Mouse (Mus musculus): ENCODE results near the gene Baiap2l2. TPM values are rescaled to one million over a fixed set of nuclear protein-coding genes. Genes with fewer than 3 reads are reported as not detected.
A peak's percentile ranks its signal among the peaks of the same experiment; 100 is the strongest.

Gene Baiap2l2
- polyA plus RNA-seq, 1 experiment: 113 TPM

- TF ChIP-seq POLR2A (IDR thresholded peaks at IDR 0.05; ENCODE audit: low read depth, low read length): no peak
- no peak for TF ChIP-seq CTCF (conservative IDR thresholded peaks at IDR 0.05; ENCODE audit: insufficient read depth, insufficient read length, low read depth, low read length)
- Histone ChIP-seq H3K36me3 (ENCODE audit: control insufficient read depth, insufficient read depth, low read length) (no peaks in the 10 kb centered on the region), H3K27me3 (replicated peaks; ENCODE audit: control insufficient read depth, insufficient read depth, low read length) (no peaks in the 10 kb centered on the region), H3K27ac (ENCODE audit: insufficient read depth, low read depth, low read length) (no peak overlapping the region), H3K4me1 (ENCODE audit: control insufficient read depth, insufficient read depth, low read length) (0 out of 2 replicates have a peak, but pooled peaks cover 3% of the 10 kb centered on the region), H3K4me3 (ENCODE audit: insufficient read depth, low read depth, low read length) (no peak overlapping the region)
- WGBS: 79% methylated on average over 3 of the region's 3 CpGs
- no peak for DNase-seq
These were observed 69.1 kb downstream of the Baiap2l2 start for GRCm38 (mm10) chr15:79216191-79216590.

- 75% methylated on average over 6 of the region's 6 CpGs for WGBS
These were observed 71.7 kb downstream of the Baiap2l2 start for GRCm38 (mm10) chr15:79213591-79213990.

GRCm38 (mm10) chr15:79212750-79213446 lies 72.4 kb downstream of the Baiap2l2 start:
- no peak for DNase-seq
- H3K4me1 ChIP-seq (ENCODE audit: control insufficient read depth, insufficient read depth, low read length): 0 out of 2 replicates have a peak, but pooled peaks cover 3% of the 10 kb centered on the region
- TF ChIP-seq POLR2A (IDR thresholded peaks at IDR 0.05; ENCODE audit: low read depth, low read length): no peak
- no peak for TF ChIP-seq CTCF (conservative IDR thresholded peaks at IDR 0.05; ENCODE audit: insufficient read depth, insufficient read length, low read depth, low read length)
- no peaks in the 10 kb centered on the region for H3K36me3 ChIP-seq (ENCODE audit: control insufficient read depth, insufficient read depth, low read length)
- H3K27ac ChIP-seq (ENCODE audit: insufficient read depth, low read depth, low read length): no peak overlapping the region
- H3K4me3 ChIP-seq (ENCODE audit: insufficient read depth, low read depth, low read length): no peak overlapping the region
- no peaks in the 10 kb centered on the region for H3K27me3 ChIP-seq (replicated peaks; ENCODE audit: control insufficient read depth, insufficient read depth, low read length)
- WGBS: 87% methylated on average over 26 of the region's 26 CpGs

More at GRCm38 (mm10) chr15:79213591-79213990, 71.7 kb downstream of the Baiap2l2 start:
- Histone ChIP-seq H3K4me3 (ENCODE audit: insufficient read depth, low read depth, low read length) (no peak overlapping the region), H3K4me1 (ENCODE audit: control insufficient read depth, insufficient read depth, low read length) (0 out of 2 replicates have a peak, but pooled peaks cover 3% of the 10 kb centered on the region), H3K27ac (ENCODE audit: insufficient read depth, low read depth, low read length) (no peak overlapping the region), H3K36me3 (ENCODE audit: control insufficient read depth, insufficient read depth, low read length) (no peaks in the 10 kb centered on the region), H3K27me3 (replicated peaks; ENCODE audit: control insufficient read depth, insufficient read depth, low read length) (no peaks in the 10 kb centered on the region)
- TF ChIP-seq POLR2A (IDR thresholded peaks at IDR 0.05; ENCODE audit: low read depth, low read length) (no peak), CTCF (conservative IDR thresholded peaks at IDR 0.05; ENCODE audit: insufficient read depth, insufficient read length, low read depth, low read length) (no peak)
- peak; percentile 55 for DNase-seq

GRCm38 (mm10) chr15:79210357-79210756 lies 75.0 kb downstream of the Baiap2l2 start:
- Histone ChIP-seq H3K27ac (ENCODE audit: insufficient read depth, low read depth, low read length) (no peak overlapping the region), H3K36me3 (ENCODE audit: control insufficient read depth, insufficient read depth, low read length) (no peaks in the 10 kb centered on the region), H3K4me1 (ENCODE audit: control insufficient read depth, insufficient read depth, low read length) (0 out of 2 replicates have a peak, but pooled peaks cover 3% of the 10 kb centered on the region), H3K27me3 (replicated peaks; ENCODE audit: control insufficient read depth, insufficient read depth, low read length) (no peaks in the 10 kb centered on the region), H3K4me3 (ENCODE audit: insufficient read depth, low read depth, low read length) (no peak overlapping the region)
- 81% methylated on average over 2 of the region's 2 CpGs for WGBS
- no peak for DNase-seq
- TF ChIP-seq CTCF (conservative IDR thresholded peaks at IDR 0.05; ENCODE audit: insufficient read depth, insufficient read length, low read depth, low read length): no peak
- no peak for TF ChIP-seq POLR2A (IDR thresholded peaks at IDR 0.05; ENCODE audit: low read depth, low read length)

GRCm38 (mm10) chr15:79208758-79209439 lies 76.4 kb downstream of the Baiap2l2 start:
- Histone ChIP-seq H3K4me3 (ENCODE audit: insufficient read depth, low read depth, low read length) (peak overlapping the region; percentile 31), H3K36me3 (ENCODE audit: control insufficient read depth, insufficient read depth, low read length) (no peaks in the 10 kb centered on the region), H3K27me3 (replicated peaks; ENCODE audit: control insufficient read depth, insufficient read depth, low read length) (no peaks in the 10 kb centered on the region), H3K27ac (ENCODE audit: insufficient read depth, low read depth, low read length) (peak overlapping the region; percentile 39; the same call in 1 of the 2 replicates), H3K4me1 (ENCODE audit: control insufficient read depth, insufficient read depth, low read length) (0 out of 2 replicates have a peak, but pooled peaks cover 2% of the 10 kb centered on the region)
- WGBS: 58% methylated on average over 27 of the region's 27 CpGs
- peak; percentile 84 for DNase-seq
- no peak for TF ChIP-seq POLR2A (IDR thresholded peaks at IDR 0.05; ENCODE audit: low read depth, low read length)
- TF ChIP-seq CTCF (conservative IDR thresholded peaks at IDR 0.05; ENCODE audit: insufficient read depth, insufficient read length, low read depth, low read length): no peak

GRCm38 (mm10) chr15:79208211-79208610 lies 77.1 kb downstream of the Baiap2l2 start:
- DNase-seq: no peak
- Histone ChIP-seq H3K27me3 (replicated peaks; ENCODE audit: control insufficient read depth, insufficient read depth, low read length) (no peaks in the 10 kb centered on the region), H3K36me3 (ENCODE audit: control insufficient read depth, insufficient read depth, low read length) (no peaks in the 10 kb centered on the region), H3K4me3 (ENCODE audit: insufficient read depth, low read depth, low read length) (no peak overlapping the region), H3K4me1 (ENCODE audit: control insufficient read depth, insufficient read depth, low read length) (no peaks in the 10 kb centered on the region), H3K27ac (ENCODE audit: insufficient read depth, low read depth, low read length) (no peak overlapping the region)
- 69% methylated on average over 6 of the region's 6 CpGs for WGBS
- TF ChIP-seq POLR2A (IDR thresholded peaks at IDR 0.05; ENCODE audit: low read depth, low read length): no peak
- no peak for TF ChIP-seq CTCF (conservative IDR thresholded peaks at IDR 0.05; ENCODE audit: insufficient read depth, insufficient read length, low read depth, low read length)

Other genes with a start within 250 kb of the Baiap2l2 start
- 0.64 and 1.2 TPM in 2 replicates for gene Galr3, start 243.7 kb downstream of the Baiap2l2 start, polyA plus RNA-seq (2012; rRNA removed)
- 38.9 and 52.2 TPM in 2 replicates for gene Ankrd54, start 222.6 kb downstream of the Baiap2l2 start, polyA plus RNA-seq (2012; rRNA removed)
- 172 and 183 TPM in 2 replicates for gene Eif3l, start 210.4 kb downstream of the Baiap2l2 start, polyA plus RNA-seq (2012; rRNA removed)
- 23.3 and 24.5 TPM in 2 replicates for gene Micall1, start 176.6 kb downstream of the Baiap2l2 start, polyA plus RNA-seq (2012; rRNA removed)
- 50.3 and 74.9 TPM in 2 replicates for gene Polr2f, start 144.5 kb downstream of the Baiap2l2 start, polyA plus RNA-seq (2012; rRNA removed)
- gene 1700088E04Rik, start 144.3 kb downstream of the Baiap2l2 start, polyA plus RNA-seq (2012; rRNA removed): 18.8 and 19.6 TPM in 2 replicates
- gene Sox10, start 120.3 kb downstream of the Baiap2l2 start, polyA plus RNA-seq (2012; rRNA removed): 0.75 and 1.2 TPM in 2 replicates
- gene Pick1, start 56.4 kb downstream of the Baiap2l2 start, polyA plus RNA-seq (2012; rRNA removed): 29.8 and 31.4 TPM in 2 replicates
- gene Gm49486, start 56.1 kb downstream of the Baiap2l2 start, polyA plus RNA-seq (2012; rRNA removed): 0.04 and 0.11 TPM in 2 replicates
- 0.23 and 0.49 TPM in 2 replicates for gene Slc16a8, start 30.8 kb downstream of the Baiap2l2 start, polyA plus RNA-seq (2012; rRNA removed)
- 24.6 and 28.7 TPM in 2 replicates for gene Pla2g6, start 42.9 kb upstream of the Baiap2l2 start, polyA plus RNA-seq (2012; rRNA removed)
- gene Maff, start 61.1 kb upstream of the Baiap2l2 start, polyA plus RNA-seq (2012; rRNA removed): 1.2 and 1.3 TPM in 2 replicates
- gene Tmem184b, start 118.0 kb upstream of the Baiap2l2 start, polyA plus RNA-seq (2012; rRNA removed): 69.0 and 81.0 TPM in 2 replicates
- gene Csnk1e, start 170.0 kb upstream of the Baiap2l2 start, polyA plus RNA-seq (2012; rRNA removed): 31.5 and 34.9 TPM in 2 replicates
- gene Kcnj4, start 219.7 kb upstream of the Baiap2l2 start, polyA plus RNA-seq (2012; rRNA removed): 0.05 and 0.08 TPM in 2 replicates
- 5.9 and 7.8 TPM in 2 replicates for gene Kdelr3, start 230.9 kb upstream of the Baiap2l2 start, polyA plus RNA-seq (2012; rRNA removed)